Mouse (Mus musculus) testis, adult 2 months (tissue): ENCODE measurements around the gene Cela2a.

Experiments used
- CTCF ChIP-seq: fragments of 200-500 bp; IDR thresholded peaks from 2 replicates; pipeline ENCODE4 v1.5.1; 2012; ENCODE audit warnings: low read depth, mild to moderate bottlenecking, inconsistent platforms, low read length, moderate library complexity; ENCODE audit not compliant: control insufficient read depth, insufficient read depth, insufficient replicate concordance
- POLR2A ChIP-seq: fragments of 200-500 bp; IDR thresholded peaks from 2 replicates; pipeline ENCODE4 v1.6.1; 2012; ENCODE audit warnings: low read depth, mild to moderate bottlenecking, inconsistent platforms, low read length, moderate library complexity; ENCODE audit not compliant: control insufficient read depth

- TF ChIP-seq CTCF (no peak), POLR2A (no peak)
Measured at GRCm38 (mm10) chr4:141833911-141834310, 8.0 kb upstream of the Cela2a start.
